Mouse (Mus musculus) lung, postnatal 0 days (tissue): ENCODE results near the gene Rassf8. TPM values are rescaled to one million over a fixed set of nuclear protein-coding genes. Genes with fewer than 3 reads are reported as not detected.
A peak's percentile ranks its signal among the peaks of the same experiment; 100 is the strongest.

Experiments used
- ATAC-seq: fragments of 200-750 bp; cut with Nextera tagmentation; 2 replicates; pipeline ENCODE4 v1.8.0; 2017; ENCODE audit warnings: moderate library complexity
- DNase-seq: peaks from one replicate; pipeline ENCODE4 v3.0.0-alpha.2; 2016; ENCODE audit warnings: low spot score
- H3K27ac ChIP-seq: fragments of 300-500 bp; sonication (generic); 2 replicates; pipeline ENCODE4 v1.5.1; 2014; ENCODE audit warnings: antibody characterized with exemption, mild to moderate bottlenecking, low read length, mixed read lengths
- H3K27me3 ChIP-seq: fragments of 300-500 bp; sonication (generic); replicated peaks from 2 replicates; pipeline ENCODE4 v1.6.1; 2014; ENCODE audit warnings: low read length, mixed read lengths; ENCODE audit not compliant: insufficient read depth
- H3K36me3 ChIP-seq: fragments of 300-500 bp; sonication (generic); 2 replicates; pipeline ENCODE4 v1.6.1; 2014; ENCODE audit warnings: low read length, mixed read lengths; ENCODE audit not compliant: insufficient read depth
- H3K4me1 ChIP-seq: fragments of 300-500 bp; sonication (generic); 2 replicates; pipeline ENCODE4 v1.6.1; 2014; ENCODE audit warnings: antibody characterized with exemption, low read depth, low read length, mixed read lengths; ENCODE audit not compliant: insufficient read depth
- H3K4me2 ChIP-seq: fragments of 300-500 bp; sonication (generic); replicated peaks from 2 replicates; pipeline ENCODE4 v1.6.1; 2014; ENCODE audit warnings: low read depth, mild to moderate bottlenecking, low read length, moderate library complexity, mixed read lengths
- H3K4me3 ChIP-seq: fragments of 300-500 bp; sonication (generic); 2 replicates; pipeline ENCODE4 v1.5.1; 2014; ENCODE audit warnings: low read depth, low read length
- H3K9ac ChIP-seq: fragments of 300-500 bp; sonication (generic); replicated peaks from 2 replicates; pipeline ENCODE4 v1.6.1; 2014; ENCODE audit warnings: low read depth, mild to moderate bottlenecking
- H3K9me3 ChIP-seq: fragments of 300-500 bp; sonication (generic); 2 replicates; pipeline ENCODE4 v1.6.1; 2016; ENCODE audit warnings: low read length, mixed read lengths
- CTCF ChIP-seq: IDR thresholded peaks from 2 replicates; pipeline ENCODE4 v1.5.1; 2016; ENCODE audit warnings: antibody characterized with exemption, mild to moderate bottlenecking
- EP300 ChIP-seq: IDR thresholded peaks from 2 replicates; pipeline ENCODE4 v1.6.1; 2016; ENCODE audit warnings: antibody characterized with exemption, mild to moderate bottlenecking, control low read depth
- WGBS: fragments of 180-500 bp; shearing (Covaris S2); extraction: QIAGEN DNeasy Blood & Tissue Kit; methylation state at CpG from one replicate; pipeline ENCODE4 v1.1.7; 2014; 5-methylcytosine and 5-hydroxymethylcytosine counted together
- polyA plus RNA-seq: library from polyadenylated mRNA; unstranded; fragments of >200 nt; fragmentation: Nextera tagmentation; extraction: Ambion mirVana; gene quantifications from 2 replicates; pipeline ENCODE4 v1.2.1, GENCODE M21; 2015

Rassf8 gene
- polyA plus RNA-seq, 1 experiment from 2014 or later, result 15.1 TPM

- H3K27me3 ChIP-seq, result no peaks in the 10 kb centered on the region
- no peaks in the 10 kb centered on the region for H3K4me1 ChIP-seq
- DNase-seq, result no peak
- no peaks in the 10 kb centered on the region for H3K9me3 ChIP-seq
- H3K9ac ChIP-seq, result no peak overlapping the region
- TF ChIP-seq CTCF, result no peak
- no peak for TF ChIP-seq EP300
- H3K36me3 ChIP-seq, result no peaks in the 10 kb centered on the region
- no peak overlapping the region for H3K27ac ChIP-seq
- 61% methylated on average over 8 of the region's 8 CpGs for WGBS
- H3K4me3 ChIP-seq, result no peak overlapping the region
- ATAC-seq, result no peak
- H3K4me2 ChIP-seq, result no peak overlapping the region
Observed at GRCm38 (mm10) chr6:145713241-145714114, 33.1 kb upstream of the Rassf8 start.

GRCm38 (mm10) chr6:145714131-145714530 is 32.4 kb upstream of the Rassf8 start:
- no peak overlapping the region for H3K9ac ChIP-seq
- no peak overlapping the region for H3K4me3 ChIP-seq
- DNase-seq (no peak), ATAC-seq (no peak)
- H3K36me3 ChIP-seq, result no peaks in the 10 kb centered on the region
- H3K27me3 ChIP-seq, result no peaks in the 10 kb centered on the region
- no peak overlapping the region for H3K27ac ChIP-seq
- TF ChIP-seq EP300, result no peak
- TF ChIP-seq CTCF, result no peak
- H3K9me3 ChIP-seq, result no peaks in the 10 kb centered on the region
- H3K4me1 ChIP-seq, result no peaks in the 10 kb centered on the region
- WGBS, result 64% methylated on average over 1 of the region's 1 CpGs
- no peak overlapping the region for H3K4me2 ChIP-seq

GRCm38 (mm10) chr6:145722596-145722995 is 24.0 kb upstream of the Rassf8 start:
- Histone ChIP-seq H3K4me2 (no peak overlapping the region), H3K9ac (no peak overlapping the region), H3K27ac (no peak overlapping the region), H3K27me3 (no peaks in the 10 kb centered on the region), H3K9me3 (no peaks in the 10 kb centered on the region), H3K4me1 (no peaks in the 10 kb centered on the region), H3K4me3 (no peak overlapping the region), H3K36me3 (no peaks in the 10 kb centered on the region)
- no peak for TF ChIP-seq EP300
- TF ChIP-seq CTCF, result peak; percentile 31; the same call in 1 of the 2 replicates
- ATAC-seq, result no peak
- DNase-seq, result peak; percentile 24
- WGBS, result 43% methylated on average over 7 of the region's 7 CpGs

- Histone ChIP-seq H3K4me1 (no peaks in the 10 kb centered on the region), H3K9ac (no peak overlapping the region), H3K9me3 (no peaks in the 10 kb centered on the region), H3K27ac (no peak overlapping the region), H3K27me3 (no peaks in the 10 kb centered on the region), H3K36me3 (no peaks in the 10 kb centered on the region), H3K4me2 (no peak overlapping the region), H3K4me3 (no peak overlapping the region)
- WGBS, result 74% methylated on average over 13 of the region's 13 CpGs
- DNase-seq, result no peak
- no peak for TF ChIP-seq CTCF
- TF ChIP-seq EP300, result no peak
- ATAC-seq, result no peak
Observed at GRCm38 (mm10) chr6:145723131-145723863, 23.3 kb upstream of the Rassf8 start.

GRCm38 (mm10) chr6:145725849-145726248 is 20.7 kb upstream of the Rassf8 start:
- Histone ChIP-seq H3K36me3 (no peaks in the 10 kb centered on the region), H3K4me1 (no peaks in the 10 kb centered on the region), H3K9me3 (no peaks in the 10 kb centered on the region), H3K4me3 (no peak overlapping the region), H3K9ac (no peak overlapping the region), H3K4me2 (no peak overlapping the region), H3K27me3 (no peaks in the 10 kb centered on the region), H3K27ac (no peak overlapping the region)
- ATAC-seq, result peak; percentile 61
- peak; percentile 42 for DNase-seq
- WGBS, result 67% methylated on average over 10 of the region's 10 CpGs
- TF ChIP-seq EP300, result no peak
- no peak for TF ChIP-seq CTCF

- 0 out of 2 replicates have a peak, but pooled peaks have one; percentile 15 for TF ChIP-seq CTCF
- TF ChIP-seq EP300, result no peak
- Histone ChIP-seq H3K36me3 (no peaks in the 10 kb centered on the region), H3K9ac (no peak overlapping the region), H3K4me2 (no peak overlapping the region), H3K4me3 (no peak overlapping the region), H3K27ac (no peak overlapping the region), H3K27me3 (no peaks in the 10 kb centered on the region), H3K9me3 (no peaks in the 10 kb centered on the region), H3K4me1 (no peaks in the 10 kb centered on the region)
- DNase-seq (no peak), ATAC-seq (no peak)
- 46% methylated on average over 5 of the region's 5 CpGs for WGBS
Observed at GRCm38 (mm10) chr6:145726986-145727385, 19.6 kb upstream of the Rassf8 start.
